Mouse (Mus musculus) heart, adult 2 months (tissue): Measurements from ENCODE around the gene Csnk1e. TPM values are rescaled to one million over a fixed set of nuclear protein-coding genes. Genes with fewer than 3 reads are reported as not detected.
A peak's percentile ranks its signal among the peaks of the same experiment; 100 is the strongest.

Source experiments
- DNase-seq, 2 experiments: peaks; one replicate each; pipeline ENCODE4 v3.0.0; 2021
- H3K27ac ChIP-seq: fragments of 200-600 bp; 2 replicates; pipeline ENCODE4 v1.8.1; 2022
- H3K27me3 ChIP-seq: fragments of 200-500 bp; 2 replicates; pipeline ENCODE4 v1.6.1; 2012; ENCODE audit warnings: mild to moderate bottlenecking, low read length, inconsistent platforms, mixed read lengths; ENCODE audit not compliant: control insufficient read depth, insufficient read depth
- H3K36me3 ChIP-seq: fragments of 200-500 bp; 2 replicates; pipeline ENCODE4 v1.6.1; 2012; ENCODE audit warnings: low read length, inconsistent platforms; ENCODE audit not compliant: control insufficient read depth, insufficient read depth
- H3K4me1 ChIP-seq: fragments of 200-500 bp; 2 replicates; pipeline ENCODE4 v1.6.1; 2011; ENCODE audit warnings: low read length; ENCODE audit not compliant: control insufficient read depth, insufficient read depth
- H3K4me3 ChIP-seq: fragments of 200-600 bp; 2 replicates; pipeline ENCODE4 v1.8.1; 2022
- H3K79me2 ChIP-seq: fragments of 200-500 bp; replicated peaks from 2 replicates; pipeline ENCODE4 v1.6.1; 2012; ENCODE audit warnings: mild to moderate bottlenecking, inconsistent platforms, low read length, moderate library complexity, mixed read lengths; ENCODE audit not compliant: control insufficient read depth, insufficient read depth
- H3K9ac ChIP-seq: fragments of 200-500 bp; 2 replicates; pipeline ENCODE4 v1.6.1; 2012; ENCODE audit warnings: low read depth, mild to moderate bottlenecking, control low read depth, inconsistent platforms, low read length, mixed read lengths
- CTCF ChIP-seq: fragments of 200-600 bp; IDR thresholded peaks from 2 replicates; pipeline ENCODE4 v1.8.1; 2022; ENCODE audit warnings: antibody characterized with exemption, mild to moderate bottlenecking, moderate library complexity
- EP300 ChIP-seq: fragments of 200-500 bp; IDR thresholded peaks from 2 replicates; pipeline ENCODE4 v1.6.1; 2011; ENCODE audit warnings: low read depth, low read length, control low read depth; ENCODE audit not compliant: insufficient read depth
- POLR2A ChIP-seq: fragments of 200-500 bp; IDR thresholded peaks from 2 replicates; pipeline ENCODE4 v1.6.1; 2011; ENCODE audit warnings: mild to moderate bottlenecking, low read depth, low read length, control low read depth; ENCODE audit not compliant: insufficient read depth
- WGBS: fragments of 180-500 bp; shearing (Covaris S2); methylation state at CpG from one replicate; pipeline ENCODE4 v1.1.7; 2018; 5-methylcytosine and 5-hydroxymethylcytosine counted together
- intact Hi-C: fragments of 180-260 bp; cut with DNase I; formaldehyde crosslinking; loops from one replicate; pipeline ENCODE4 v1.15.1; 2025
- polyA plus RNA-seq: library from polyadenylated mRNA; depleted of rRNA; stranded (reverse); fragments of >200 nt; gene quantifications from 2 replicates; pipeline ENCODE4 v1.2.3, GENCODE M21; 2012
- total RNA-seq, 2 experiments: library from RNA; stranded (reverse); gene quantifications; 2 replicates each; pipeline ENCODE4 v1.2.3; 2021

Csnk1e gene
- total and polyA plus RNA-seq, 3 experiments = 46.5 to 62.6 (median 48.3) TPM

- Histone ChIP-seq H3K9ac (peak overlapping the region; percentile 30), H3K27ac (peak overlapping the region; percentile 67), H3K4me3 (no peak overlapping the region), H3K27me3 (no peaks in the 10 kb centered on the region), H3K36me3 (peaks cover 30% of the 10 kb centered on the region), H3K4me1 (peaks cover 54% of the 10 kb centered on the region), H3K79me2 (peaks cover 6% of the 10 kb centered on the region)
- intact Hi-C loops = no loop called here
- TF ChIP-seq EP300 (0 out of 2 replicates have a peak, but pooled peaks have one; percentile 5), CTCF (no peak)
- 44% methylated on average over 6 of the region's 6 CpGs for whole genome bisulfite sequencing
- no peak for DNase-seq
Measured at GRCm38 (mm10) chr15:79438209-79438810, 17.1 kb downstream of the Csnk1e start.

GRCm38 (mm10) chr15:79437541-79438208 lies 17.7 kb downstream of the Csnk1e start:
- no peak for DNase-seq
- TF ChIP-seq EP300 (no peak), CTCF (no peak), POLR2A (no peak)
- intact Hi-C loops = no loop called here
- Histone ChIP-seq H3K36me3 (peaks cover 30% of the 10 kb centered on the region), H3K9ac (no peak overlapping the region), H3K79me2 (peaks cover 6% of the 10 kb centered on the region), H3K4me1 (peaks cover 60% of the 10 kb centered on the region), H3K27me3 (no peaks in the 10 kb centered on the region), H3K27ac (peak overlapping the region; percentile 67), H3K4me3 (no peak overlapping the region)
- 55% methylated on average over 12 of the region's 12 CpGs for WGBS

DNA sequence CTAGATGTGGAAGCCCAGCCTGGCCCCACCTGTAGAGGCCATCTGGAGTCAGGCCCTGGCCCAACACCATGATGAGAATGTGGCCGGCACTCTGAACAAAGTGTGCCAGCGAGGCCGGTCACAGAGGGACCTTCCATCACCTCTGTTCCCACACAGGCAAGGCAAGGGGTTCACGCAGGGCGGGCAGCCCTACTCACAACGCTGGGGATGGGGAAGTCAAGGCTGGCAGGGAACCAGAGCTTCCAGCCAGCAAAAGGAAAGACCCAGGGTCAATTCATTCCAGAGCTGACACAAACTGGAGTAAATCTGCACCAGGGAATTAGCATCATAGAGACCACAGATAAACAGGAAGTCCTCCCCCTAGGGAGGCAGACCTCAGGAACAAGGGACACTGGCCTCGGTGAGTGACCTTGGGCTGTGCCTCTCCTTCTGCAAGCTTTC lies 18.9 kb downstream of the Csnk1e start:
- TF ChIP-seq EP300 (no peak), CTCF (no peak), POLR2A (no peak)
- Histone ChIP-seq H3K4me3 (peak overlapping the region; percentile 9; the same call in 1 of the 2 replicates), H3K79me2 (peaks cover 6% of the 10 kb centered on the region), H3K9ac (peak overlapping the region; percentile 33; the same call in 1 of the 2 replicates), H3K27ac (peak overlapping the region; percentile 67), H3K36me3 (peaks cover 30% of the 10 kb centered on the region), H3K4me1 (peaks cover 62% of the 10 kb centered on the region), H3K27me3 (no peaks in the 10 kb centered on the region)
- intact Hi-C loops = no loop called here
- WGBS = 7% methylated on average over 7 of the region's 7 CpGs
- DNase-seq = peak; percentile 60 to 63

DNA sequence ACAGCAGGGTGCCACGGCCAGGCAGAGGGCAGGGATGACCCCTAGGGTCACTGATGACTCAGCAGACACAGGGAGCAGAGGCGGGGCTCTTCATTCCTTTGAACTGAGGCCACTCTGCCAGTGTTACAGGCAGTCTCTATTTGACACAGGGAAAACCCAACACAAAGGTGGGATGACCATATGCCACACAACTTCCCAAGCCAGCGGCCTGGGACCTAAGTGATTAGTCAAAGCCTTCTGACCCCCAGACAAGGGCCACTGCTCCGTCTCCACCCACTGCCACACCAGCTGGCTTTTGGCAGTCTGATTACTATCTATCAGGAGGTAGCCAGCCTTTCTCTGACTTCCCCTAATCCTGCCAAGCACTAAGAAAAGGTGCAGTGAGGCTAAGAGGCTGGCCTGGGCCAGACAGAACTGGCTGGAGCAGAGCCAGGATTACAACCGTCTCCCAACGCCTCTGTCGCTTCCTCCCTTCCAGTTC lies 20.1 kb downstream of the Csnk1e start:
- intact Hi-C loops = no loop called here
- no peaks in the 10 kb centered on the region for H3K27me3 ChIP-seq
- H3K4me1 ChIP-seq = peaks cover 64% of the 10 kb centered on the region
- H3K79me2 ChIP-seq = peaks cover 9% of the 10 kb centered on the region
- WGBS = 22% methylated on average over 7 of the region's 7 CpGs
- DNase-seq = peak in 1 of 2 experiments; percentile 57
- peak overlapping the region; percentile 67 for H3K27ac ChIP-seq
- H3K9ac ChIP-seq = peak overlapping the region; percentile 29; the same call in 1 of the 2 replicates
- peak overlapping the region; percentile 15; the same call in 1 of the 2 replicates for H3K4me3 ChIP-seq
- TF ChIP-seq EP300 (no peak), POLR2A (no peak), CTCF (no peak)
- peaks cover 30% of the 10 kb centered on the region for H3K36me3 ChIP-seq

DNA sequence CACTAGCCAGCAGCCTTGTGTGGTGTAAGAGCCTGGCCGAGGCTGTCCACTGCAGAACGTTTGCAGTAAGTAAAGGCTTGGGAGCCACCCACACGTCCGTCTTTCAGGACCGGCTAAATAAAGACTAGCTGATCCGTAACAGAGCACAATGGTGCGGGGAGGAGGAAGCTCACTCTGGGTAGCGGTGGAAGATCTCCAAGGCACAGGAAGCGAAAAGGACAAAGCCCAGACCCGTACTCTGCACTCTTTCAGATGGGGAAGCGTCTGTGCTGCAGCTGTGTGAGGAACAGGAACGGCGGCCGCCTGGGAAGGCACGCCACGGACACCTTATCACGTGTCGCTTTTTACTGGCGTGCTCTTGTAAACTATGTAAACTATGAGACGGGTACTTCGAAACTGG lies 22.5 kb downstream of the Csnk1e start:
- WGBS = 2% methylated on average over 21 of the region's 21 CpGs
- intact Hi-C loops = no loop called here
- H3K9ac ChIP-seq = peak overlapping the region; percentile 2; the same call in 1 of the 2 replicates
- TF ChIP-seq EP300 = peak; percentile 77
- no peak for TF ChIP-seq CTCF
- peak; percentile 53; the same call in 1 of the 2 replicates for TF ChIP-seq POLR2A
- H3K79me2 ChIP-seq = peaks cover 9% of the 10 kb centered on the region
- peak overlapping the region; percentile 63 for H3K27ac ChIP-seq
- peaks cover 23% of the 10 kb centered on the region for H3K36me3 ChIP-seq
- no peaks in the 10 kb centered on the region for H3K27me3 ChIP-seq
- H3K4me3 ChIP-seq = peak overlapping the region; percentile 25
- peaks cover 48% of the 10 kb centered on the region for H3K4me1 ChIP-seq
- peak; percentile 68 to 72 for DNase-seq

GRCm38 (mm10) chr15:79432328-79432727 lies 23.0 kb downstream of the Csnk1e start:
- DNase-seq = no peak
- peaks cover 42% of the 10 kb centered on the region for H3K4me1 ChIP-seq
- no peak overlapping the region; the same call in 1 of the 2 replicates for H3K9ac ChIP-seq
- peak overlapping the region; percentile 63 for H3K27ac ChIP-seq
- intact Hi-C loops = no loop called here
- TF ChIP-seq POLR2A (no peak), CTCF (no peak), EP300 (no peak)
- H3K4me3 ChIP-seq = no peak overlapping the region; the same call in 1 of the 2 replicates
- WGBS = 49% methylated on average over 11 of the region's 11 CpGs
- peaks cover 9% of the 10 kb centered on the region for H3K79me2 ChIP-seq
- H3K27me3 ChIP-seq = no peaks in the 10 kb centered on the region
- H3K36me3 ChIP-seq = peaks cover 17% of the 10 kb centered on the region
